Mouse (Mus musculus) adrenal gland, adult 18-20 months (tissue): ENCODE data around the gene Gm10271. TPM values are rescaled to one million over a fixed set of nuclear protein-coding genes. Genes with fewer than 3 reads are reported as not detected.
A peak's percentile ranks its signal among the peaks of the same experiment; 100 is the strongest.

ENCODE experiments used
- DNase-seq, 2 experiments: peaks; one replicate each; pipeline ENCODE4 v3.0.0; 2021 to 2022; ENCODE audit warnings: low spot score in 2 of 2
- long read RNA-seq, 2 experiments: library from polyadenylated mRNA; stranded (forward); transcript quantifications; one replicate each; pipeline ENCODE4 v2.0.0; 2021
- total RNA-seq, 2 experiments: library from RNA; stranded (reverse); gene quantifications; 1 replicate in 1 of 2; 2 replicates in 1 of 2; pipeline ENCODE4 v1.2.3; 2021

The Gm10271 gene
- not detected for total RNA-seq
- long read RNA-seq, experiment 1 = 0 reads
- long read RNA-seq, experiment 2 = 0 reads

- DNase-seq = no peak
Measured at GRCm38 (mm10) chr10:116972509-116972908, at the start of gene Gm10271. Gene Gm10271, minus strand, starts transcription at chr10:116972609.

- DNase-seq = no peak
Measured at GRCm38 (mm10) chr10:117021020-117021754, 48.8 kb upstream of the Gm10271 start.

GRCm38 (mm10) chr10:117018281-117018840 lies 46.0 kb upstream of the Gm10271 start:
- no peak for DNase-seq

GRCm38 (mm10) chr10:117014565-117014964 lies 42.2 kb upstream of the Gm10271 start:
- no peak for DNase-seq

DNA sequence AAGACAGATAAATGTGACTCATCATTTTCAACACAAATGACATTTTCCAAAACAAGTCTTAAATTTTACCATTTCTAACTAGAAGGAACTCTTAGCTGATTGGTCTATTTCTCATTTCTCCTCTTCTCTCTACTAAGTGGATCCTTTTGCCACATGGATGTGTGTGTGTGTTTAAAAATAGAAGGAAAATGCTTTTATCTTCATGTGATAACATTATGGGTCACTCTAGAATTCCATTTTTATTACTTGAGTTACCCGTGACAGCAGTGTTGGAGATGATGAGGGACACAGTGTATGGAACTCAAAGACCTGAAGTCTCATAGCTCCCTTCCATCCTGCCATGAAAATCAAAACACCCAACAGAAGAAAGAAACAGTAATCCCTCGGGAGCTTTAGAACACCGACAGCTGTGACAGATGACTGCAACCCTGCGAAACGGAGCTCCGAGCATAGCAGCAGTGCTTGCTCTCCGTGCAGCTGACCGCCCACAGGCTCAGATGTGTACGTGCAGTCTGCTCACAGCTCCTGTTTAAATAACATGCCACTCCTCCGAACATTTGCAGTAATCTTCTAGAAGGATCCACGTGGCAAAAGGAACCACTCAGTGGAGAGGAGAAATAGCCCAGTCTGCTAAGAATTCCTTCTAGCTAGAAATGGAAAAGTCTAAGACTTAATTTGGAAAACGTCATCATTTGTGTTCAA lies 41.4 kb upstream of the Gm10271 start:
- no peak for DNase-seq

GRCm38 (mm10) chr10:117011047-117011446 lies 38.6 kb upstream of the Gm10271 start:
- DNase-seq = no peak

DNA sequence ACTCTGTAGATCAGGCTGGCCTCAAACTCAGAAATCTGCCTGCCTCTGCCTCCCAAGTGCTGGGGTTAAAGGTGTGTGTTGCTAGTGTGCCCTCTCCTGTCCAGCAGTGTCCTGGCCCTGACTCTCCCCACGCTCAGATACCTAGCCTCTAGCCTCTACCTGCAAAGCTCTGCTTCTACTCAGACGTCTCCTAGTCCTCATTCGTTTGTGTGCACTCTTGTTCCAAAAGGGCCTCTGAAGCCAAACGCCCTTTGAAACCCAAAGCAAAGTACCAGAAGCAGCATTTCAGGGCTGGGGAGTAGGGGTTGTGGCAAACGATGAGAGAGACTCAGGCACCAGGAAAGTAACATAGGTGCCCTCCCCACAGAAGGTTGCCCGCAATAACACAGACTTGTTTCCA lies 37.3 kb upstream of the Gm10271 start:
- DNase-seq = no peak

DNA sequence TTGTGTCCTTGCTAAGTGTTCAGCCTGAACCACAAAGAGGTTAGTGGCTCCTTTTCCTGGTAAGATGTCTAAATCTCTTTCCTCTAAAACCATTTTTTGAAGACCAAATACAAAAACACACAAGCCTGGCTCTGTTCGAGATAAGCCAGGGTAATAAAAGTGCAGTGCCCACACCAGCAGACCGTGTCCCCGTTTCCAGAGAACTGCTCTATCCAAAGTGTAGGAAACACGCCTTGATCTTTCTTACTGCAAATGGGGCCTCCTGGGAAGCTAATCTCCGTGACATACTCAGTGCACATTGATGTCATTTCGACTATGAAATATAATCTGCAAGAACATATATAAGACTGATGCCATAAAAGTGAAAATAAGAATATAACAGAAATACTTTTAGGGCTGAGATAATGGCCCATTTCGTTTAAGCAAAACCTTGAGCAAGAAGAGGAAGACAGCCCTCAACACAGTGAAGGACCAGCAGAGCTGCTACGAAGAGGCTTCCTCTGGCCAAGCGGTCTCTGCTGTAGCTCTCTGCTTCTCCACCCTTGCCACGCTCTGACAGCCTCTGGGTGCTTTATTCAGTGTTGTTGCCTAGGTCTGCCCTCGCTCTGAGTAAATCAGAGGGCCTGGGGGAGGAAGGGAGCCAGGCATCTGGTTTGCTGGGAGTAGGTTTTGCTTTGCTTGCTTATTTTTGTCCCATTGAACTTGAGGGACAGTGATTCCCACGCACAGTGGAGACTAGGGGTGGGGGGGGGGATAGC lies 33.5 kb upstream of the Gm10271 start:
- DNase-seq = no peak

DNA sequence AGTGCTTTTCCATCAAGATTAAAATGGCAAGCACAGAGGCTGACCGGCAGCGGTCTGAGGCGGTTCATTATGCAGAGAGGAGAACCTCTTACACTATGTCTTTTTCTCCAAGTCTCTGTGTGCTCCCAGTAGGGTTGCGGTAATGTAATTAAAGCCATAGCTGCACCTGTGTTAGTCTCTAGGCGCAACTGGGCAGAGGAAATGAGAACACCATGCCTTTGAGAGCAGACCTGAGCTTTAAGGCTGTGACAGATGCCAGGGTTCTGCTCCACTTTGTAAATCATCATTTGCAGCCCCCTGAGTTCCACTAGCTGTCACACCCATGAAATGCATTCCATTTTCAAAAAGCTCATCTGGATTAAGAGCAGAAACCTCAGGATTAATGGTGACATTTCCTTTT lies 32.3 kb upstream of the Gm10271 start:
- no peak for DNase-seq

DNA sequence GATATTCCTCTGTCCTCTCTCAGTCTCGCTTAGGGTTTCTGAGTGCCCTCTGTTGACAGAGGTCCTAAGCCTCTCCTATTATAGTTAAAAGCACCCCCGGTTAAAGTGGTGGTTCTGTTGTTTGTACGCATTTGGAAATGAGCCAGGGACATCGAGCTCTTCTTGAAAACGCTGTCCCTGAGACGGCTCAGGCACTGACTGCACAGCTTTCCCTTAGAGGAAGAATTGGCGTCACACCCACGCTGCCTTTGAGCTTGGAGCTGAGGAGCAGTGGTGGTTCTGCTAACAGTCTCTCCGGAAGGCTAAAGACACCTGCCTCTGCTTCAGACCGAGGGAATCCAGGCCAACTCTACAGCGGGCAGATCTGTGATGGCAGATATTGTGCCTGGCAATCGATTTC lies 28.6 kb upstream of the Gm10271 start:
- DNase-seq = no peak

DNA sequence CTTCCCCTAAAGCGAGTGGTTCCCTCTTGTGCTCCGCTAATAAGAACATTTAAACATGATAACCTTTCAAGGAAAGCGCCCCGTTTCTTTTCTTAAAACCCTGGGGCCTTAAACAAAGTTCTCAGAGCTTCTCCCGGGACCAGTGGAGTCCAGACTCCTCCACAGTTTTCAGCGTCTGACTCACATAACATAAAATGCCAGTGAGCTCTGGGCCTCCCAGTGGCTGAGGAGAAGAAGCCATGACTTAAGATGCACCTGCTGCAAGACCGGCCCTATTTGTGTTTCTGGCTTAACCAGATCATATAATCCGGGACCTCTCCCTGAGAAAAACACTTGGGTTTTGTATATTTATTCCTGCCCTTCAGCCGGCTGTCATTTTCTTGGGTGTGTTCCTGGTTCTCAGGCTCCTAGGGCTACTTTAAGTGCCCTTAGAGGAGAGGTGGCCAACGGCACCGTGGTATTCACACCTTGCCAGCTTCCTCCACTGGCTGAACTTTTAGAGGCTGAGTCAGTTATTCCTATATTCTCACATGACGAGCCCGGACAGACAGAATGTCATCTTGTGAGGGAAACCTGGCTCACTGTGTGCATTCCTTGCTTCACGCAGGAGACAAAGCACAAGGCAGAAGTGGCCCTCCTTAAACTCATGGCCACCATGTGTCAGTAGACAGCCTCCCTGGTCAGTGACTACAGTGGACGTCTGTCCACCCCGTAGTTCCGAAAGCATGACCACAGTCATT lies 26.5 kb upstream of the Gm10271 start:
- DNase-seq = no peak

GRCm38 (mm10) chr10:116996236-116996600 lies 23.8 kb upstream of the Gm10271 start:
- DNase-seq = peak; percentile 46 to 63

- no peak for DNase-seq
Measured at GRCm38 (mm10) chr10:116995584-116996235, 23.3 kb upstream of the Gm10271 start.

DNA sequence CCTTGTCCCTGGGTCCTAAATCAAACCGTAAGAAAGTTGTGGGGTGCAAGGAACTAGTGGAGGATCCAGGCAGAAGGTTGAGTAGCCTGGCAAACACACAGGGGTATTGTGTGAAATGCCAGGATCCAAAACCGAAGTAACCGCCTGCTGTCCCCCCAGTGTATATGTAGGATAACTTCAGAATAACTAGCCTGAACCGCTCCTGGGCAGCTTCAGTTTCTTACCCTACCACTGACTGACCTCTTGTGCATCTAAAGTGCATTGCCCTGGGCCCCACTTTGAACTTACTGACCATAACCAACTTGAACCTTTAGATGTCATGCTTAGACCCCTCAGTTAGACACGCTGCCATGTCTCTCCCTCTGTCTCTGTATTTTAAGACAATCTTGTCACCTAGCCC lies 22.8 kb upstream of the Gm10271 start:
- DNase-seq = no peak

DNA sequence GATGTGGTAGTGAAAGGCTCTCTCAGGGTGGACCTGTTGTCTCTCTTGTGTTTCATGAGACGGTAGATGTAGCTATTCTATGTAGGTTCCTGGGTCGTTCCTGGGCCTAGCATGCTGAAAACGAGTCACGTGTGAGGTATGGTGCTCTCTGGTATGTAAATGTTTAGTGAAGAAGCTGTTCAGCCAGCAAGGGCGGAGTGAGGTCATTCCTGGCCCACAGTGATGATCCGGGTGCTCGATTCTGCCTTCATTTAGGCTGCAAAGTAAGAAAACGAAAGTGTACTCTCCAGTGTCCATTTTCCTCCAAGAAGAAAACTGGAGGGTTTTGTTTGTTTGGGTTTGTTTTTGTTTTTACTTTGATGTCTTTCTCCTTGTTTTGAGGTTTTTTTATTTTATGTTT lies 21.6 kb upstream of the Gm10271 start:
- no peak for DNase-seq

GRCm38 (mm10) chr10:116986264-116987082 lies 14.1 kb upstream of the Gm10271 start, which contains the start of gene Best3:
Gene Best3, plus strand, starts transcription at chr10:116986314.
- no peak for DNase-seq

GRCm38 (mm10) chr10:116984836-116985235 lies 12.4 kb upstream of the Gm10271 start:
- DNase-seq = no peak

GRCm38 (mm10) chr10:116982526-116982925 lies 10.1 kb upstream of the Gm10271 start:
- DNase-seq = no peak

DNA sequence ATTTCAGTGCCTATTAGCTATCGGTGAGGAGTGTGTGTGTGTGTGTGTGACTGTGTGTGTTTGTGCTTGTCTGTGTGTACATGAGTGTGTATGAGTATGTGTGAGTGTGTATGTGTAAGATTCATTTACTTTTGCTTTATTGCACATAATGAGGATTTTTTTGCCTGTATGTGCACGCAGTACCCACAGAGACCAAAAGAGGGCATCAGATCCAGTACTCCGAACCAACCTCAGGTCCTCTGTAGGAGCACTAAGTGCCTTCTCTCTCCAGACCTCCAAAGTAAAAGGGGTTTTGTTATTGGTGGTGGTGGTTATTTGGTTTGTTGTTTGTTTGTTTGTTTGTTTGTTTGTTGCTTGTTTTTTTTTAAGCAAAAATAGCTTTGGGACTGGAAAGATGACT lies 8.5 kb upstream of the Gm10271 start:
- peak in 1 of 2 experiments; percentile 35 for DNase-seq
